ENCODE assay signal across 9 mouse cellular contexts in genomic region chr15:86038802-86039201, GRCm38 (mm10). TPM values are rescaled to one million over a fixed set of nuclear protein-coding genes. Genes with fewer than 3 reads are reported as not detected.
DNase-seq lines count a peak whose midpoint lies in the region; ATAC-seq and TF ChIP-seq lines count a peak whose summit lies in the region.
"Had no signal": no experiment of that assay in that cellular context is flagged by ENCODE, and none has a peak within 500 bp of the region (broad histone marks: within the 10 kb centered on the region; RNA-seq: fewer than 3 reads in every experiment).

No protein-coding gene starts in this region.

- peaks cover 14% of the 10 kb centered on the region for H3K4me1 ChIP-seq in forebrain, embryonic 16.5 days (replicated peaks; ENCODE audit: control insufficient read depth, insufficient read depth, low read length)
- H3K4me1 ChIP-seq in hindbrain, embryonic 16.5 days (ENCODE audit: control insufficient read depth, insufficient read depth, low read depth, low read length): peaks cover 12% of the 10 kb centered on the region
- H3K4me1 ChIP-seq in midbrain, postnatal 0 days (ENCODE audit: insufficient read depth, low read length): no peaks in the 10 kb centered on the region

- H3K27ac ChIP-seq in forebrain, embryonic 16.5 days (ENCODE audit: low read length): no peak overlapping the region
- H3K27ac ChIP-seq in hindbrain, embryonic 16.5 days (ENCODE audit: low read depth, low read length): no peak overlapping the region
- H3K27ac ChIP-seq in midbrain, postnatal 0 days (ENCODE audit: low read depth, low read length): no peak overlapping the region
- H3K27ac ChIP-seq: lung, embryonic 15.5 days had no signal

- H3K9me3 ChIP-seq in forebrain, embryonic 16.5 days (ENCODE audit: control insufficient read depth, low read length): no peaks in the 10 kb centered on the region
- H3K9me3 ChIP-seq in hindbrain, embryonic 16.5 days (ENCODE audit: control insufficient read depth, low read length): no peaks in the 10 kb centered on the region
- H3K9me3 ChIP-seq in midbrain, postnatal 0 days (ENCODE audit: low read length): no peaks in the 10 kb centered on the region
- H3K9me3 ChIP-seq: lung, embryonic 15.5 days had no signal

- H3K4me2 ChIP-seq in forebrain, embryonic 16.5 days (ENCODE audit: low read length): no peak overlapping the region
- peak overlapping the region; percentile 13; the same call in 1 of the 2 replicates for H3K4me2 ChIP-seq in hindbrain, embryonic 16.5 days (ENCODE audit: low read length)
- H3K4me2 ChIP-seq in midbrain, postnatal 0 days (ENCODE audit: low read depth, low read length, poor library complexity, severe bottlenecking): no peak overlapping the region
- H3K4me2 ChIP-seq: lung, embryonic 15.5 days had no signal

- TF ChIP-seq CTCF in midbrain, postnatal 0 days (IDR thresholded peaks at IDR 0.05): peak; percentile 97

- H3K4me3 ChIP-seq in forebrain, embryonic 16.5 days (replicated peaks; ENCODE audit: low read length): no peak overlapping the region
- no peak overlapping the region for H3K4me3 ChIP-seq in hindbrain, embryonic 16.5 days (ENCODE audit: low read length)
- H3K4me3 ChIP-seq in midbrain, postnatal 0 days (ENCODE audit: low read depth, low read length): no peak overlapping the region
- H3K4me3 ChIP-seq: lung, embryonic 15.5 days had no signal

- peak; percentile 57 for DNase-seq in ovary, postnatal 14 days (ENCODE audit: low spot score)
- DNase-seq in ovary, postnatal 10 days (ENCODE audit: low spot score): no peak
- peak; percentile 70 for DNase-seq in cerebellum, adult 8-10 months
- peak; percentile 77 for DNase-seq in liver
- DNase-seq in midbrain, postnatal 0 days (ENCODE audit: low spot score): peak; percentile 86
- DNase-seq in telencephalon, adult 2 months (ENCODE audit: low read depth, low spot score): peak; percentile 36

- no peak overlapping the region for H3K9ac ChIP-seq in forebrain, embryonic 16.5 days (replicated peaks; ENCODE audit: low read depth, low read length)
- no peak overlapping the region for H3K9ac ChIP-seq in hindbrain, embryonic 16.5 days (ENCODE audit: low read depth, low read length)
- H3K9ac ChIP-seq in midbrain, postnatal 0 days (replicated peaks; ENCODE audit: low read length, poor library complexity, severe bottlenecking): no peak overlapping the region
- H3K9ac ChIP-seq: lung, embryonic 15.5 days had no signal

- 0% methylated on average over 2 of the region's 2 CpGs for WGBS in forebrain, embryonic 16.5 days
- WGBS in hindbrain, embryonic 16.5 days: 4% methylated on average over 2 of the region's 2 CpGs
- WGBS in midbrain, postnatal 0 days: 0% methylated on average over 2 of the region's 2 CpGs

- no peaks in the 10 kb centered on the region for H3K36me3 ChIP-seq in forebrain, embryonic 16.5 days (ENCODE audit: control insufficient read depth, insufficient read depth)
- H3K36me3 ChIP-seq in hindbrain, embryonic 16.5 days (ENCODE audit: control insufficient read depth, insufficient read depth, low read length): no peaks in the 10 kb centered on the region
- H3K36me3 ChIP-seq in midbrain, postnatal 0 days (ENCODE audit: insufficient read depth, low read length): no peaks in the 10 kb centered on the region
- H3K36me3 ChIP-seq: lung, embryonic 15.5 days had no signal

- ATAC-seq in forebrain, embryonic 16.5 days: peak; percentile 76
- ATAC-seq in hindbrain, embryonic 16.5 days: peak; percentile 81
- peak; percentile 64 for ATAC-seq in midbrain, postnatal 0 days (ENCODE audit: low FRiP score)

- H3K27me3 ChIP-seq in forebrain, embryonic 16.5 days (replicated peaks; ENCODE audit: control insufficient read depth, insufficient read depth, low read length): no peaks in the 10 kb centered on the region; the same call in 1 of the 2 replicates
- H3K27me3 ChIP-seq in hindbrain, embryonic 16.5 days (replicated peaks; ENCODE audit: control insufficient read depth, insufficient read depth, low read length): peaks cover 11% of the 10 kb centered on the region
- H3K27me3 ChIP-seq in midbrain, postnatal 0 days (ENCODE audit: insufficient read depth, low read length): peaks cover 14% of the 10 kb centered on the region

RNA-seq across cellular contexts. Expression of gene Celsr1, which starts 5.2 kb away (rescaled TPM):
- 4.6 and 5.6 TPM in 2 replicates for polyA plus RNA-seq in forebrain, embryonic 16.5 days (2015; fragmentation: Nextera tagmentation; extraction: Ambion mirVana)
- 0.76 and 1.2 TPM in 2 replicates for polyA plus RNA-seq in hindbrain, embryonic 16.5 days (2015; fragmentation: Nextera tagmentation; extraction: Ambion mirVana)
- 13.7 and 15.0 TPM in 2 replicates for total RNA-seq in midbrain, postnatal 0 days (2014; rRNA removed)
- 0.60 and 0.79 TPM in 2 replicates for polyA plus RNA-seq in midbrain, postnatal 0 days (2015; fragmentation: Nextera tagmentation; extraction: Ambion mirVana)

RNA-seq across cellular contexts. Expression of gene Gramd4, which starts 18.7 kb away (rescaled TPM):
- polyA plus RNA-seq in forebrain, embryonic 16.5 days (2015; fragmentation: Nextera tagmentation; extraction: Ambion mirVana): 56.8 and 57.8 TPM in 2 replicates
- 18.4 and 30.4 TPM in 2 replicates for polyA plus RNA-seq in hindbrain, embryonic 16.5 days (2015; fragmentation: Nextera tagmentation; extraction: Ambion mirVana)
- total RNA-seq in midbrain, postnatal 0 days (2014; rRNA removed): 43.4 and 47.6 TPM in 2 replicates
- polyA plus RNA-seq in midbrain, postnatal 0 days (2015; fragmentation: Nextera tagmentation; extraction: Ambion mirVana): 21.5 and 22.5 TPM in 2 replicates
